Mouse (Mus musculus) intestine, embryonic 15.5 days (tissue): ENCODE data around the gene Igf2bp1. TPM values are rescaled to one million over a fixed set of nuclear protein-coding genes. Genes with fewer than 3 reads are reported as not detected.
"Not testable (repeated sequence)": the region's sequence is repeated elsewhere in the genome, so short reads cannot be mapped to it uniquely, and the experiment has no call there.

Source experiments
- ATAC-seq: fragments of 200-750 bp; cut with Nextera tagmentation; 2 replicates; pipeline ENCODE4 v1.8.0; 2017; ENCODE audit warnings: moderate TSS enrichment, moderate library complexity
- H3K27ac ChIP-seq: fragments of 300-500 bp; sonication (generic); 2 replicates; pipeline ENCODE4 v1.5.1; 2015; ENCODE audit warnings: mild to moderate bottlenecking, inconsistent platforms
- H3K27me3 ChIP-seq: fragments of 300-500 bp; sonication (generic); replicated peaks from 2 replicates; pipeline ENCODE4 v1.6.1; 2015; ENCODE audit warnings: inconsistent platforms
- H3K36me3 ChIP-seq: fragments of 300-500 bp; sonication (generic); 2 replicates; pipeline ENCODE4 v1.6.1; 2015; ENCODE audit warnings: inconsistent platforms
- H3K4me1 ChIP-seq: fragments of 300-500 bp; sonication (generic); replicated peaks from 2 replicates; pipeline ENCODE4 v1.6.1; 2015; ENCODE audit warnings: inconsistent platforms
- H3K4me2 ChIP-seq: fragments of 300-500 bp; sonication (generic); replicated peaks from 2 replicates; pipeline ENCODE4 v1.6.1; 2015; ENCODE audit warnings: mild to moderate bottlenecking, inconsistent platforms
- H3K4me3 ChIP-seq: fragments of 300-500 bp; sonication (generic); replicated peaks from 2 replicates; pipeline ENCODE4 v1.5.1; 2015; ENCODE audit warnings: inconsistent platforms
- H3K9ac ChIP-seq: fragments of 300-500 bp; sonication (generic); 2 replicates; pipeline ENCODE4 v1.6.1; 2015; ENCODE audit warnings: inconsistent platforms
- H3K9me3 ChIP-seq: fragments of 300-500 bp; sonication (generic); 2 replicates; pipeline ENCODE4 v1.6.1; 2016; ENCODE audit warnings: inconsistent platforms
- WGBS: fragments of 180-500 bp; shearing (Covaris S2); methylation state at CpG from one replicate; pipeline ENCODE4 v1.1.7; 2015; 5-methylcytosine and 5-hydroxymethylcytosine counted together
- polyA plus RNA-seq: library from polyadenylated mRNA; unstranded; fragments of >200 nt; fragmentation: Nextera tagmentation; extraction: Ambion mirVana; gene quantifications from 2 replicates; pipeline ENCODE4 v1.2.1, GENCODE M21; 2015

Gene Igf2bp1
- polyA plus RNA-seq, 1 experiment from 2014 or later: 42.8 TPM

- peak; percentile 69 for ATAC-seq
- H3K4me3 ChIP-seq: no peak overlapping the region
Observed at GRCm38 (mm10) chr11:95939828-95940507, 65.8 kb downstream of the Igf2bp1 start.

DNA sequence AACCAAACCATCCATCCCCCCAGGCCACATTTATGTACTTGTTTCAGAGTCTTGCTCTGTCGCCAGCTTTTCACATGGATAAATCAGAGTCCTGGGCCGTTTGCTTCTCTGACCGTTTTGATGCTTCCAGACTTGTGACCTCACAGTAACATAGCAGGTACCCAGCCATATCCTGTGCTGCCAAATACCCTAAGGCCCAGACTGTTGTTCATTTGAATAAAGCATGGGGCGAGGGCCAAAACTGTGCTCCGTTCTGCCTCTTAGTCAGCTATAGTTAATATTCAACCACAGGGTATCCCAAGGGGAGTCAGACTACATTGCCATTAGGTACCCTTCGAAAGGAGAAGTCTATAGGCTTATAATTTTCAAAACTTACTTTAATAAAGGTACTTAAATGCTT is 69.3 kb downstream of the Igf2bp1 start:
- 63% methylated on average over 6 of the region's 6 CpGs for WGBS
- no peaks in the 10 kb centered on the region for H3K27me3 ChIP-seq
- no peak overlapping the region for H3K4me3 ChIP-seq
- H3K4me2 ChIP-seq: no peak overlapping the region
- no peak overlapping the region for H3K27ac ChIP-seq
- ATAC-seq: no peak
- no peaks in the 10 kb centered on the region for H3K36me3 ChIP-seq
- H3K9me3 ChIP-seq: no peaks in the 10 kb centered on the region
- H3K9ac ChIP-seq: no peak overlapping the region
- no peaks in the 10 kb centered on the region for H3K4me1 ChIP-seq

More at GRCm38 (mm10) chr11:95939828-95940507, 65.8 kb downstream of the Igf2bp1 start:
- H3K9ac ChIP-seq: no peak overlapping the region
- no peaks in the 10 kb centered on the region for H3K9me3 ChIP-seq
- H3K27me3 ChIP-seq: no peaks in the 10 kb centered on the region
- H3K36me3 ChIP-seq: no peaks in the 10 kb centered on the region
- no peak overlapping the region for H3K27ac ChIP-seq
- no peaks in the 10 kb centered on the region for H3K4me1 ChIP-seq
- H3K4me2 ChIP-seq: no peak overlapping the region
- WGBS: 33% methylated on average over 11 of the region's 11 CpGs

- not testable (repeated sequence) for H3K4me1 ChIP-seq, H3K4me3 ChIP-seq, H3K27me3 ChIP-seq, H3K36me3 ChIP-seq, ATAC-seq, H3K27ac ChIP-seq, H3K9me3 ChIP-seq, H3K9ac ChIP-seq, H3K4me2 ChIP-seq
- 88% methylated on average over 8 of the region's 10 CpGs for WGBS
Observed at GRCm38 (mm10) chr11:95932168-95932567, 73.6 kb downstream of the Igf2bp1 start.

DNA sequence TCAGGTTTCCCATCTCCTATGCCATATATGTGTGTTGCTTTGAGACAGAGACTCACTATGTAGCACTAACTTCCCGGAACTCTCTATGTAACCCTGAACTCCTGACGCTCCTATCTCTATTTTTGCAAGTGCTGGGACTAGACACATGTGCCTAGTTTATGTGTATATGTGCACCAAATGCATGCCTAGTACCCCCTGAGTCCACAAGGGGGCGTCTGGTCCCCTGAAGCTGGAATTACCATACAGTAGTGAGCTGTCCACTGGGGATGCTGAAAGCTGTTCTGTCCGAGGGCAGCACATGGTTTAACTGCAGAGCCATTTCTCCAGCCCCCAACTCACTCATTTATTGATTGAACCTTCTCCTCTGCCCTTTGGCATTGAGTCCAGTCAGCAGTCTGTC is 79.3 kb downstream of the Igf2bp1 start:
- WGBS: 78% methylated on average over 4 of the region's 4 CpGs
- no peak overlapping the region for H3K4me3 ChIP-seq
- H3K4me1 ChIP-seq: no peaks in the 10 kb centered on the region
- no peaks in the 10 kb centered on the region for H3K9me3 ChIP-seq
- H3K9ac ChIP-seq: no peak overlapping the region
- peak; percentile 5; the same call in 1 of the 2 replicates for ATAC-seq
- peak overlapping the region; percentile 24; the same call in 1 of the 2 replicates for H3K27ac ChIP-seq
- H3K36me3 ChIP-seq: no peaks in the 10 kb centered on the region
- H3K4me2 ChIP-seq: no peak overlapping the region
- no peaks in the 10 kb centered on the region for H3K27me3 ChIP-seq

DNA sequence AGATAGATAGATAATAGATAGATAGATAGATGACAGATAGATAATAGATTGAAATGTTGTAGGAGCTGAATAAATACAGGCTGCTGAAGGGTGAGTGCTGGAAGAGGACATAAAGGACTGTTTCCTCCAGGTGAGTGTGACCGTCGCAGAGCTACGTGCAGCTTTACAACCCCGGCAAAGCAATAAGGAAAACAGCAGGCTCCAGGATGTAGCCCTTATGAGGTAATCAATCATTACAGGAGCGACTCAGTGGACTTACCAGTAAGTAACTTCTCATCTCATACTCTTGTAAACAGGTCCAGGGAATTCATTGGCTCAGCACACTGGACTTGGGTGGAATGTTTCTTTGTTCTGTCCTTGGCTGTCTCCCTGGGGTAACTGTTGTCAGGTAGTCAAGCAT is 79.8 kb downstream of the Igf2bp1 start:
- no peak overlapping the region for H3K4me2 ChIP-seq
- H3K4me3 ChIP-seq: no peak overlapping the region
- H3K9ac ChIP-seq: no peak overlapping the region
- H3K36me3 ChIP-seq: no peaks in the 10 kb centered on the region
- no peaks in the 10 kb centered on the region for H3K27me3 ChIP-seq
- ATAC-seq: peak; percentile 71
- no peaks in the 10 kb centered on the region for H3K9me3 ChIP-seq
- peak overlapping the region; percentile 24; the same call in 1 of the 2 replicates for H3K27ac ChIP-seq
- WGBS: 53% methylated on average over 5 of the region's 5 CpGs
- H3K4me1 ChIP-seq: no peaks in the 10 kb centered on the region

- no peaks in the 10 kb centered on the region for H3K27me3 ChIP-seq
- ATAC-seq: peak; percentile 57
- H3K9me3 ChIP-seq: no peaks in the 10 kb centered on the region
- H3K27ac ChIP-seq: peak overlapping the region; percentile 79
- 13% methylated on average over 2 of the region's 2 CpGs for WGBS
- no peak overlapping the region for H3K4me3 ChIP-seq
- H3K4me1 ChIP-seq: no peaks in the 10 kb centered on the region
- H3K36me3 ChIP-seq: no peaks in the 10 kb centered on the region
- peak overlapping the region; percentile 22 for H3K4me2 ChIP-seq
- H3K9ac ChIP-seq: no peak overlapping the region
Observed at GRCm38 (mm10) chr11:95924215-95924614, 81.5 kb downstream of the Igf2bp1 start.

GRCm38 (mm10) chr11:95923477-95923876 is 82.3 kb downstream of the Igf2bp1 start:
- not testable (repeated sequence) for H3K36me3 ChIP-seq, H3K4me3 ChIP-seq, H3K27ac ChIP-seq, H3K4me2 ChIP-seq, H3K9ac ChIP-seq, H3K9me3 ChIP-seq, H3K27me3 ChIP-seq, H3K4me1 ChIP-seq
- ATAC-seq: peak; percentile 54
- WGBS: 0% methylated on average over 3 of the region's 6 CpGs

DNA sequence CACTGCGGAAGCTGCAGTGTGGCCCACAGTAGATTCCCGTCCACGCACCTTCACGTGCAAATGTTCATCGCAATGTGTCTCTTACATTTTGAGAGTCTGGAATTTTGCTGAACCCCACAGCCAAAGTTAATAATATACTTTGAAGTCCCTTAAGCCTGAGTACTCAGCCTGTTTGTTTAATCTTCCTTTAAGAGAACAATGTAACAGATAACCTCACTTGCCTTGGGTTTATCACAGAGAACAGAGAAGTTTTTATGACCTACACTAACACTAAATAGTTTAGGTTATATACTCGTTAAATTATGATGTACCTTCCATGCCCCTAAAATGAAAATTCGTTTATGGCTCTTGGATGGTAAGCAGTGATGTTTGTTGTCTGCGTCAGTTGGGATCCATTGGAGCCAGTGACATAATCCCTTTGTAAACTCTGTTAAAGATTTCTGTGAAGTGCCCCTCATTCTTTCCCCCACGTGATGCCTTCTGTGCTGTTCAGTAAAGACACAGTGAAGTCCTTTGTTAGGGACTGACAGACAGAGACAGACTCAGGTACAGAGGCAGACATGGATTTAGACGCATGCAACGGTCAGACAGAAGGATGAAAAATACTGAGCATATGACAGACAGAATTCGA is 83.6 kb downstream of the Igf2bp1 start:
- Histone ChIP-seq H3K4me3 (no peak overlapping the region), H3K9ac (no peak overlapping the region), H3K9me3 (no peaks in the 10 kb centered on the region), H3K4me2 (peak overlapping the region; percentile 9; the same call in 1 of the 2 replicates), H3K27ac (peak overlapping the region; percentile 48), H3K4me1 (no peaks in the 10 kb centered on the region), H3K36me3 (no peaks in the 10 kb centered on the region), H3K27me3 (peaks cover 3% of the 10 kb centered on the region; the same call in 1 of the 2 replicates)
- WGBS: 41% methylated on average over 12 of the region's 12 CpGs
- peak; percentile 69 for ATAC-seq

DNA sequence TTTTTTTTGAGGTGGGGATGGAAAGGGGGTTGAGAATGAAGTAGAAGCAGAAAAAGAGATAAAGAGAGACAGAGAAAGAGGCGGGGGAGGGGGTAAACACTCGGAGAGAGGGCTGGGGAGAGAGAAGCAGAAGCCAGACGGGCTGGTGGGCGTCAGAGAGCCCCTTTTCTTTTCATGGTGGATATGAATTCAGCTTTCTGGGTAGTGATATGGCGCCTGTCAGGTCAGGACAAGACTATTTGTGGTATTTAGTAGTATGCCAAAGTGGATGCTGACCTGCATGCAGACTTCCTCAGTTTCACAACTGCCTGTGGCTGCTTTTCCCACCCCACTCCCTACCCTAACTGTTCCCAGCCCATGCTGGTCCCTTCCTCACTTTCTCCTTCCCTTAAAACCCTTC is 89.3 kb downstream of the Igf2bp1 start:
- WGBS: 5% methylated on average over 5 of the region's 5 CpGs
- Histone ChIP-seq H3K4me1 (0 out of 2 replicates have a peak, but pooled peaks cover 6% of the 10 kb centered on the region), H3K27ac (0 out of 2 replicates have a peak overlapping the region, but pooled peaks have one; percentile 48), H3K36me3 (no peaks in the 10 kb centered on the region), H3K9ac (no peak overlapping the region), H3K4me2 (peak overlapping the region; percentile 42), H3K27me3 (peaks cover 18% of the 10 kb centered on the region), H3K4me3 (no peak overlapping the region), H3K9me3 (no peaks in the 10 kb centered on the region)
- no peak for ATAC-seq

DNA sequence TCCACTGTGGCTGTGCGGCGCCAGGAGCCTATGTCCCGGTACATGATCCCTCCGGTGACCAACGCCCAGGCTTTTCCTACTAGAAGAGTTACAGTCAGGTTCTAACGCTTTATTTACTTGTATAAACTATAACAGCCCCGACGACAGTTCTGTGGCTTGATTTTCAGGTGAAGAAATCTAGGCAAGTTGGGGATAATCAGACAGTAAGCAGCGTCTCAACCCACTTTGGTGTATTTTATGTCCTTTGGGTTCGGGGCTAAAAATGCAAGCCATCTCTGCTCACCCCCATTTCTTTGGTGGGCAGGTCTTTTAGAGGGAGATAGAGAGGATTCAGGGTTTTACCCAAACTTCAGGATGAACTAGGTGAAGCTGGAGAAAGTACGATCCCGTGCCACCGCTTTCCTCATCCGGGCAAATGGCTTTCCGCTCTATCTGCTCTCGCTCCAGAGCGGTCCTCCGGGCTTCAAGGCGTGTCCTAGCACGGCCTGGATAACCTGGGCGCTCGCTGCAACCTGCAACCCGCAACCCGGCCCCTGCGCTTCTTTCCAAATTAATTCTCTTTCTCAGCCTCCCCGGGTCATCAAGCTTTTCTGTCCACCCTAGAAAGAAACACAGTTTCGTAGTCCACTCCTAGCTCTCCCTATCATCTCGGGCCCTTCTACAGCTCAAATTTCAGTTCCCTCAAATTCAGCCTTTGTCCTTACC is 90.6 kb downstream of the Igf2bp1 start:
- Histone ChIP-seq H3K4me2 (peak overlapping the region; percentile 61), H3K27me3 (peaks cover 18% of the 10 kb centered on the region), H3K27ac (peak overlapping the region; percentile 84), H3K9me3 (no peaks in the 10 kb centered on the region), H3K36me3 (no peaks in the 10 kb centered on the region), H3K4me1 (0 out of 2 replicates have a peak, but pooled peaks cover 6% of the 10 kb centered on the region), H3K9ac (peak overlapping the region; percentile 52), H3K4me3 (peak overlapping the region; percentile 46)
- ATAC-seq: peak; percentile 37; the same call in 1 of the 2 replicates
- under 1% methylated on average over 28 of the region's 28 CpGs for WGBS

- Histone ChIP-seq H3K36me3 (no peaks in the 10 kb centered on the region), H3K27ac (peak within 1 kb of the TSS; percentile 84), H3K27me3 (peaks cover 18% of the 10 kb centered on the region), H3K9ac (peak within 1 kb of the TSS; percentile 52), H3K4me2 (peak within 1 kb of the TSS; percentile 61), H3K9me3 (no peaks in the 10 kb centered on the region), H3K4me1 (0 out of 2 replicates have a peak, but pooled peaks cover 6% of the 10 kb centered on the region), H3K4me3 (peak within 1 kb of the TSS; percentile 46)
- under 1% methylated on average over 35 of the region's 35 CpGs for WGBS
- ATAC-seq: peak; percentile 73
Observed at GRCm38 (mm10) chr11:95914571-95914991, 91.2 kb downstream of the Igf2bp1 start, which contains the start of gene B4galnt2. Gene B4galnt2, minus strand, starts transcription at chr11:95914891.

DNA sequence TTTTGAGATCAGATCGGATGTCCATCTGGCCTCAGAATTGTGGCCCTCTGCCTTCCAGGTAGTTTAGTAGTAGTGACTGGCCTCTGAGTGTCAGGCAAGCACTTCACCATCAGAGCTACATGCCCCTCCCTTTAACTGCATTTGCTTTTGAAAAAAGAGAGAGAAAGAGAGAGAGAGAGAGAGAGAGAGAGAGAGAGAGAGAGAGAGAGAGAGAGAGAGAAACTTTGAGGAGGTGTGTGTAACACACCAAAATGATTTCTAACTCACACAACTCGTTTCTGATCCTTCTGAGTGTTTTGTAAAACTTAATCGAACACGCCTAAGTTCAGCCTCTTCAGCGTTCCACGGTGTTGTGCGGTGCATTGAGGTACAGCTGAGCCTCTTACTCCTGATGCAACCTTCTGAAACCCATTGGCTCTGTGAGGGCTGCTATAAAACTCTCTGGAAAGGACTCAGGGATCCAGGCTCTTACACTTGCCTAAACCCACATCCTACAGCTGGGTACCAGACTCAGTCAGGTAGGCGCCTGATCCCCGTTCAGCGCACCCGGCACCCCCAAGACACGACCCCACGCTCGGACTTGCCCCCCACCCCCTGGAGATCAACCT is 91.7 kb downstream of the Igf2bp1 start:
- no peaks in the 10 kb centered on the region for H3K9me3 ChIP-seq
- peak overlapping the region; percentile 84 for H3K27ac ChIP-seq

More for the DNA sequence above, 91.7 kb downstream of the Igf2bp1 start:
- 0 out of 2 replicates have a peak, but pooled peaks cover 6% of the 10 kb centered on the region for H3K4me1 ChIP-seq
- H3K4me3 ChIP-seq: peak overlapping the region; percentile 46
- ATAC-seq: peak; percentile 16; the same call in 1 of the 2 replicates
- peak overlapping the region; percentile 61 for H3K4me2 ChIP-seq
- H3K36me3 ChIP-seq: no peaks in the 10 kb centered on the region
- H3K9ac ChIP-seq: peak overlapping the region; percentile 52
- 3% methylated on average over 14 of the region's 14 CpGs for WGBS
- peaks cover 18% of the 10 kb centered on the region for H3K27me3 ChIP-seq
